Mouse (Mus musculus) limb, embryonic 11.5 days (tissue): ENCODE measurements around the gene Nipsnap3a. TPM values are rescaled to one million over a fixed set of nuclear protein-coding genes. Genes with fewer than 3 reads are reported as not detected.

Source experiments
- ATAC-seq: fragments of 200-750 bp; cut with Nextera tagmentation; 2 replicates; pipeline ENCODE4 v1.8.0; 2017; ENCODE audit warnings: low read depth; ENCODE audit not compliant: insufficient number of reproducible peaks, low FRiP score, low TSS enrichment
- DNase-seq: peaks from one replicate; pipeline ENCODE4 v3.0.0-alpha.2; 2015; ENCODE audit warnings: low spot score
- H3K27ac ChIP-seq: fragments of 300-500 bp; sonication (generic); replicated peaks from 2 replicates; pipeline ENCODE4 v1.5.1; 2014; ENCODE audit warnings: low read depth, mild to moderate bottlenecking, low read length
- H3K27me3 ChIP-seq: fragments of 300-500 bp; sonication (generic); 2 replicates; pipeline ENCODE4 v1.6.1; 2014; ENCODE audit warnings: mild to moderate bottlenecking, low read length, mixed read lengths; ENCODE audit not compliant: control insufficient read depth, insufficient read depth
- H3K36me3 ChIP-seq: fragments of 300-500 bp; sonication (generic); 2 replicates; pipeline ENCODE4 v1.6.1; 2014; ENCODE audit warnings: mild to moderate bottlenecking, low read length, moderate library complexity, mixed read lengths; ENCODE audit not compliant: control insufficient read depth, insufficient read depth
- H3K4me1 ChIP-seq: fragments of 300-500 bp; sonication (generic); 2 replicates; pipeline ENCODE4 v1.6.1; 2014; ENCODE audit warnings: low read length, mixed read lengths; ENCODE audit not compliant: control insufficient read depth, insufficient read depth
- H3K4me2 ChIP-seq: fragments of 300-500 bp; sonication (generic); 2 replicates; pipeline ENCODE4 v1.6.1; 2014; ENCODE audit warnings: low read depth, mild to moderate bottlenecking, moderate library complexity; ENCODE audit not compliant: severe bottlenecking
- H3K4me3 ChIP-seq: fragments of 300-500 bp; sonication (generic); 2 replicates; pipeline ENCODE4 v1.5.1; 2014; ENCODE audit warnings: low read depth, low read length
- H3K9ac ChIP-seq: fragments of 300-500 bp; sonication (generic); 2 replicates; pipeline ENCODE4 v1.6.1; 2014; ENCODE audit warnings: mild to moderate bottlenecking, low read length
- H3K9me3 ChIP-seq: fragments of 300-500 bp; sonication (generic); 2 replicates; pipeline ENCODE4 v1.6.1; 2016; ENCODE audit warnings: low read length; ENCODE audit not compliant: control insufficient read depth
- WGBS: fragments of 180-500 bp; shearing (Covaris S2); extraction: QIAGEN DNeasy Blood & Tissue Kit; methylation state at CpG from one replicate; pipeline ENCODE4 v1.1.7; 2014; 5-methylcytosine and 5-hydroxymethylcytosine counted together
- polyA plus RNA-seq: library from polyadenylated mRNA; unstranded; fragments of >200 nt; fragmentation: Nextera tagmentation; extraction: Ambion mirVana; gene quantifications from 2 replicates; pipeline ENCODE4 v1.2.1, GENCODE M21; 2014

The Nipsnap3a gene
- polyA plus RNA-seq = not detected in 2 replicates

DNA sequence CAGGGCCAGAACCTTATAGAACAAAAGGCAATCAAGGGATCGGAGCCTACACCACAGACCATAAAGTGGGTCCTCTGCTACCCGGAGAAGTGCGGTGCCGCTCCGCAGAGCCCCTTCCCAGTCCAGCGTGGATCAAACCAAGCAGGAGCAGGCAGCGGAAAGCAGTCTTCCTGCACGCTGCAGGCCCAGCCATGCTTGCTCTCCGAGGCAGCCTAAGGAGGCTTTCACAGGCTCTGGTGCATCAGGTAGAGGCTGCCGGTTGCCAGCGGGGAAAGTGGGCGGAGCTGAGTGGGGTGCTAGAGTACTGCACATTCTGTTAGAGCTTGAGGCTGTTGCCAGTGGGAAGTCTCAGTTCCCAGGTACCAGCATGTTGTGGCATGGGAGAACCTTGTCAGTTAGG lies at the start of gene Nipsnap3a:
Gene Nipsnap3a (plus strand): TSS at position 25 of the 400 bp plus-strand sequence.
- Histone ChIP-seq H3K9me3 (no peaks in the 10 kb centered on the region), H3K4me3 (no peak within 1 kb of the TSS), H3K9ac (no peak within 1 kb of the TSS), H3K27ac (no peak within 1 kb of the TSS), H3K4me2 (peak within 1 kb of the TSS; percentile 41), H3K27me3 (no peaks in the 10 kb centered on the region), H3K4me1 (no peaks in the 10 kb centered on the region), H3K36me3 (no peaks in the 10 kb centered on the region; the same call in 1 of the 2 replicates)
- 21% methylated on average over 12 of the region's 12 CpGs for WGBS
- ATAC-seq (peak; percentile 77), DNase-seq (peak; percentile 56)

DNA sequence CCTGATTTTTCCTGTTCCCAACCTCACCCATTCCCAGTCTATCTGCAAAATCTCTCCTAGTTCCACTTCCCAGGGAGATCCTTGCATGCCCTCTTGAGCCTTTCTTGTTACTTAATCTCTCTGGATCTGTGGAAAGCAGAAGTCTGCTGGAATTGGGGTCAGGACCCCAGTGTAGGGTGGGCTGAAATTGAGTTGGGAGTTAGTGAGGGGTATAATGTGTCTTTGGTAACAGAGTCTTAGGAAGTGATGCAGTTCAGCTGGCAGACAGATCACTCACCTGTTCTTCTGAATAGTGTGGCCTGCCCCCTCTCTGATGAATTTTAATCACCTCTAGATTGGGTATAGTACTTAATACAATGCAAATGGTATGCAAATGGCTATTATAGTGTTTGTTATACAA lies 42.4 kb upstream of the Nipsnap3a start:
- H3K4me2 ChIP-seq = no peak overlapping the region
- no peaks in the 10 kb centered on the region for H3K36me3 ChIP-seq
- no peaks in the 10 kb centered on the region for H3K9me3 ChIP-seq
- DNase-seq = no peak
- no peaks in the 10 kb centered on the region for H3K4me1 ChIP-seq
- H3K27me3 ChIP-seq = no peaks in the 10 kb centered on the region
- H3K4me3 ChIP-seq = no peak overlapping the region
- H3K27ac ChIP-seq = no peak overlapping the region
- ATAC-seq = no peak
- H3K9ac ChIP-seq = no peak overlapping the region

DNA sequence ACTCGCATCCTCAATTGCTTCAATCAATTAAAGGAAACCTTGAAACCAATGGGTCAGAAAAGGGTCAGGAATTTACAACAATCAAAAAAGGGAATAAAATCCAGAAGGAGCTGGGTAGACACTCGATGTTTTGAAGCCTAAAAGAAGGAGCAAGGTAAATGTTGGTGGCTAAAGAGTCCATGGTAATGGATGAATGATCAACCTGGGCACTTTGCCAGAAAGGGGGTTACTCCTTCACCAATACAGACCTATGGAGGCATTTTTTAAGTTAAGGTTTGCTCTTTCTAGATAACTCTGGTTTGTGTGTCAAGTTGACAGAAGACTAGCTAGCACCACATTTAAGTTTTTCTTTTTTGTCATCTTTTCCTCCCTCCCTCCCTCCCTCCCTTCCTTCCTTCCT lies 40.1 kb upstream of the Nipsnap3a start:
- no peaks in the 10 kb centered on the region for H3K27me3 ChIP-seq
- no peak overlapping the region for H3K4me2 ChIP-seq
- H3K9me3 ChIP-seq = no peaks in the 10 kb centered on the region
- no peak overlapping the region for H3K4me3 ChIP-seq
- ATAC-seq = no peak
- no peak for DNase-seq
- H3K36me3 ChIP-seq = no peaks in the 10 kb centered on the region
- no peak overlapping the region for H3K9ac ChIP-seq
- no peaks in the 10 kb centered on the region for H3K4me1 ChIP-seq
- H3K27ac ChIP-seq = no peak overlapping the region
- WGBS = 79% methylated on average over 2 of the region's 2 CpGs

DNA sequence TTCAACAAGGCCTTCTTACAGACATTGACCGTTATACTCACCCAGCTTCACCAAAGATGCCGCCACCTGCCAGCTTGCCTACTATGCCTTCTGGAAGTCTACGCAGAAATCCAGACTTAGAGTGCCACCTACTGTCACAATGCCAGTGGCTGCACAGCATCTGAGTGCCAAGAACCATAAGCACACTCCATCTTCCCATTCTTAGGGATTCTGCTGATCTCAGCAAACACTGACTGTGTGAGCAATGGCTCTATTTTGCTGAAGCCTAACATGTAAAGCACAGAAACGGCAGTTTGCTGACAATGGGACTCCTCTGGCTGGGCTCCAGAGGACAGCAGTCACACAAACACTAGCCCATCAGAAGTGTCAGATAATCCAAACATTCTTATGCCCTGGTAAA lies 30.4 kb upstream of the Nipsnap3a start:
- ATAC-seq (no peak), DNase-seq (peak; percentile 25)
- Histone ChIP-seq H3K36me3 (no peaks in the 10 kb centered on the region), H3K27ac (no peak overlapping the region), H3K4me1 (no peaks in the 10 kb centered on the region), H3K4me2 (no peak overlapping the region), H3K9ac (no peak overlapping the region), H3K4me3 (no peak overlapping the region), H3K9me3 (no peaks in the 10 kb centered on the region), H3K27me3 (no peaks in the 10 kb centered on the region)
- 47% methylated on average over 4 of the region's 4 CpGs for WGBS

DNA sequence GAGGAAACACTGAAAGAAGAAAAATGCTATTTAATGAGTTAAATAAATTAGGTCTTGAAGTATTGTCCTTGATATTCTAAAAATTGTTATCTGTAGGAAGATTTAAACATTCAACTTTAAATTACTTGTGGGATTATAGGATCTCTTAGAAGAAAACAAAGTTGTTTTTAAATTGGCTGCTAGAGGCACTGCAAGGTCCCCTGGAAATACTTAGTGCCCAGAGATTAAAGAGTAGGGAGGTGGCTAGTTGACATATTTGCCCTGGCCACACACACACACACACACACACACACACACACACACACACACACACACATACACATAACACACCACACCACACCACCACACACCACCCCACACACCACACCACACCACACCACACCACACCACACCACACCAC lies 24.8 kb upstream of the Nipsnap3a start, which contains the start of gene Olfr270:
Gene Olfr270 (plus strand): TSS at position 301 of the 400 bp plus-strand sequence.
- H3K9ac ChIP-seq = no peak within 1 kb of the TSS
- DNase-seq = no peak
- H3K4me2 ChIP-seq = no peak within 1 kb of the TSS
- H3K27ac ChIP-seq = no peak within 1 kb of the TSS
- H3K4me1 ChIP-seq = no peaks in the 10 kb centered on the region
- no peaks in the 10 kb centered on the region for H3K9me3 ChIP-seq
- no peak for ATAC-seq
- H3K4me3 ChIP-seq = no peak within 1 kb of the TSS
- H3K36me3 ChIP-seq = no peaks in the 10 kb centered on the region
- H3K27me3 ChIP-seq = no peaks in the 10 kb centered on the region

DNA sequence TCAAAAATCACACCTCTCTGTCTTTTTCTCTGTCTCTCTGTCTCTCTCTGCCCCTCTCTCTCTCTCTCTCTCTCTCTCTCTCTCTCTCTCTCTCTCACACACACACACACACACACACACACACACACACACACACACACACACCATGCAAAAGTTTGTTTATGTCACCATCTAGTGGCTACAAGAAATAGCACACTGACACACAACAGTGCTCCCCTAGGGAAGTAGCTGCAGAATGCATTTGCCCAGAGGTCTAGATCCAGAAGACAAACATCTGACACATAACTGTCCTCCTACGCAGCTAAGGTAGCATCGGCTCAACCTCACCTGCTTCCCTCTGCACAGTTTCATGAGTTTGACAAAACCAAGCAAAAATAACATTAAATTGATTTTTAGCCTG lies 3.9 kb upstream of the Nipsnap3a start:
- ATAC-seq (no peak), DNase-seq (no peak)
- Histone ChIP-seq H3K27me3 (no peaks in the 10 kb centered on the region), H3K27ac (no peak overlapping the region), H3K4me3 (no peak overlapping the region), H3K4me2 (no peak overlapping the region), H3K9ac (no peak overlapping the region), H3K9me3 (no peaks in the 10 kb centered on the region), H3K4me1 (no peaks in the 10 kb centered on the region), H3K36me3 (no peaks in the 10 kb centered on the region; the same call in 1 of the 2 replicates)
- 82% methylated on average over 2 of the region's 2 CpGs for WGBS

DNA sequence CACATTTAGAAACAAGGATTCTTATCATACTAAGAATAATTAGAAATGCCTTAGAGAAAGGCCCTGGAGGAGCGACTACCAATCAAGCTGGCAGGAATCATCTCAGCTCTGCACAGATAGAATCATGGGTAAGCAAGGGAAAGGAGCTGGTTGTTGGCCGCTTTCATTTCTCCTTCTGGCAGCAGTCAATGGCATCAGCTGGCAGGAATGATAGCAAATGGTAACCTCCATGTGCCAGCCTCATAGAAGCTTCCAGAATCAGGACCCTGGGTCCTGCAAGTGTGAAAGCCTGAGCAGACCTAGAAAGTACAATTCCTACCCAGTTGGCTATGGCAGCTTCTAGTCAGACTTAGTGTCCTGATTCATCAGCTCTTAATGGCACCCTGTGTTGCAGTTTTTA lies 2.8 kb upstream of the Nipsnap3a start:
- H3K4me2 ChIP-seq = no peak overlapping the region
- H3K36me3 ChIP-seq = no peaks in the 10 kb centered on the region; the same call in 1 of the 2 replicates
- H3K4me1 ChIP-seq = no peaks in the 10 kb centered on the region
- ATAC-seq = no peak
- H3K27ac ChIP-seq = no peak overlapping the region
- WGBS = 87% methylated on average over 2 of the region's 2 CpGs
- DNase-seq = no peak
- no peaks in the 10 kb centered on the region for H3K27me3 ChIP-seq
- no peak overlapping the region for H3K4me3 ChIP-seq
- H3K9me3 ChIP-seq = no peaks in the 10 kb centered on the region
- H3K9ac ChIP-seq = no peak overlapping the region

DNA sequence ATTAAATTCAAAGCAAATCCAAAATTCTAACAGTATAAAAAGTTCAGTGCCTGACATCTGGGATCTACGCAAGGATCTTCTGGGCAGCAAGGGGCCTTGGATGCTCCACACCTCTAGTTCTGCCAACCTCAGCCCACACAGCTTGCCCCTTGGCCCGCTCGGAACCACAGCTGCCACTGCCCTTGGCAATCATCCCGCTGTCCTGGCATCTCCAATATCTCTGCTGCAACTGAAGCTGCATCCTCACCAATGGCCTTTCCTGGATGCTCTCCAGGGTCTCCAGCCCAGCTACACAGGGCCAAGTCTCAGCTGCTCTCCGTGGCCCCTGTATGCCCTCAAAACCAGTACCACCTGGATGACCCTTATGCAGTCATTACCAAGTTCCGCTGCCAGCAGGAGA lies 10.4 kb downstream of the Nipsnap3a start:
- Histone ChIP-seq H3K27me3 (no peaks in the 10 kb centered on the region), H3K4me3 (no peak overlapping the region), H3K27ac (no peak overlapping the region), H3K36me3 (no peaks in the 10 kb centered on the region), H3K9me3 (no peaks in the 10 kb centered on the region), H3K4me1 (no peaks in the 10 kb centered on the region), H3K9ac (no peak overlapping the region), H3K4me2 (no peak overlapping the region)
- no peak for DNase-seq
- ATAC-seq = no peak
- 95% methylated on average over 6 of the region's 6 CpGs for WGBS

DNA sequence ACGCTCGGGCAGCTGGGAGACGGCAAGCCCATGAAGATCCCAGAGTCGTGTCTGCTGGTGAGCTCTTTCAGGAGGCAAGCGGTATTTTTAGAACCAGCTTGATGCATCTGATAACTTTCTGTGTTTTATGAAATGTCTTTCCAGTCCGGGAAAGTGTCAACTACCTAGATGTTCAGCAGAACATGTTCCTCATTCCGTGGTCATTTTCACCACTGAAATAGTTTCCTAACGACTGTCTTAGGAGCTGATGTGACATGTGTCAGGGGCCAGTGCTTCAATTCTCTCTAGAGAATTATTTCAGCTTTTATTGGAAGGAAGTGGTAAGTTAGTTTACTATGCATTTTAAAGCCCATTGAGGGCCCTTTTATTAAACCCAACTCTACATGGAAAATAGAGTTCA lies 11.1 kb downstream of the Nipsnap3a start:
- Histone ChIP-seq H3K27ac (no peak overlapping the region), H3K9me3 (no peaks in the 10 kb centered on the region), H3K27me3 (no peaks in the 10 kb centered on the region), H3K4me3 (no peak overlapping the region), H3K36me3 (no peaks in the 10 kb centered on the region), H3K4me2 (no peak overlapping the region), H3K9ac (no peak overlapping the region), H3K4me1 (no peaks in the 10 kb centered on the region)
- 80% methylated on average over 8 of the region's 8 CpGs for WGBS
- ATAC-seq (no peak), DNase-seq (no peak)
